21 mouse cellular contexts compared by ENCODE assay signal in the genomic region with DNA sequence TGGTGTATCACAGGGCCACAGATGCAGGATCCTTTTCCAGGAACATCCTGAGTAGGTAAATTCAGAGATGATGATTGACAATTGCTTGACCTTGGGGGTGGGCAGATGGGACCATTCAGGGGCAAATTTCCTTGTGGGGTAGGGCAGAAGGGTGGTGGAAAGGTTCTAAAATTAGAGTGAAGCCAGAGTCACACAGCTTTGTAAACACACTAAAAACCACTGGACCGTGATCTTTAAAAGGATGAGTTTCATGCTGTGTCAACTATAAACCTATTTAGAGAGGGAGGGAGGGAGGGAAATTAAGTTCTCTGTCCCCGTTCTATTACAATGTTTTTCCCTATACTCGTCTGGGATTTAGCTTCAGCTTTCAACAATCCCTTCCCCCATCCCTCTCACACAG.
DNase-seq lines count a peak whose midpoint lies in the region; ATAC-seq lines count a peak whose summit lies in the region.
"Had no signal": no experiment of that assay in that cellular context is flagged by ENCODE, and none has a peak within 500 bp of the region (broad histone marks: within the 10 kb centered on the region; RNA-seq: fewer than 3 reads in every experiment).

No protein-coding gene starts in this region.

- no peak for DNase-seq in kidney, adult 11 months
- no peak for DNase-seq in kidney, postnatal 25 days
- DNase-seq: adrenal gland, adult 2 months; adrenal gland, postnatal 10 days; adrenal gland, postnatal 25 days; cerebellum, adult 11 months; cerebellum, adult 18-20 months; cerebellum, adult 8-10 months; cerebellum, adult 9-11 months; cerebellum, postnatal 14 days; cerebellum, postnatal 36 days; embryo, embryonic 11 days had no signal

- no peaks in the 10 kb centered on the region for H3K36me3 ChIP-seq in kidney, embryonic 14.5 days (ENCODE audit: control insufficient read depth, insufficient read depth, low read length)
- H3K36me3 ChIP-seq in kidney, embryonic 16.5 days (ENCODE audit: insufficient read depth, low read length): no peaks in the 10 kb centered on the region
- H3K36me3 ChIP-seq: embryonic facial prominence, embryonic 13.5 days; embryonic facial prominence, embryonic 15.5 days; forebrain, embryonic 10.5 days; forebrain, embryonic 12.5 days had no signal

- no peak overlapping the region for H3K27ac ChIP-seq in kidney, embryonic 14.5 days (ENCODE audit: low read depth, low read length)
- no peak overlapping the region for H3K27ac ChIP-seq in kidney, embryonic 16.5 days (ENCODE audit: low read length)
- H3K27ac ChIP-seq: embryonic facial prominence, embryonic 13.5 days; embryonic facial prominence, embryonic 15.5 days; forebrain, embryonic 10.5 days; forebrain, embryonic 12.5 days had no signal

- ATAC-seq in kidney, embryonic 14.5 days (ENCODE audit: low FRiP score, low TSS enrichment): peak; percentile 71
- peak; percentile 59; the same call in 1 of the 2 replicates for ATAC-seq in kidney, embryonic 16.5 days (ENCODE audit: low FRiP score, low TSS enrichment)
- ATAC-seq: forebrain, embryonic 14.5 days; forebrain, embryonic 16.5 days had no signal

- no peak overlapping the region for H3K4me2 ChIP-seq in kidney, embryonic 14.5 days (replicated peaks; ENCODE audit: low read depth, low read length)
- no peak overlapping the region for H3K4me2 ChIP-seq in kidney, embryonic 16.5 days (replicated peaks; ENCODE audit: low read depth, low read length)
- H3K4me2 ChIP-seq: embryonic facial prominence, embryonic 13.5 days; embryonic facial prominence, embryonic 15.5 days; forebrain, embryonic 12.5 days had no signal

- H3K9me3 ChIP-seq in kidney, embryonic 14.5 days (ENCODE audit: control insufficient read depth, low read length): peaks cover 8% of the 10 kb centered on the region; the same call in 1 of the 2 replicates
- peaks cover 13% of the 10 kb centered on the region for H3K9me3 ChIP-seq in kidney, embryonic 16.5 days (ENCODE audit: low read length)

- WGBS in kidney, embryonic 14.5 days: 24% methylated on average over 3 of the region's 3 CpGs
- 24% methylated on average over 3 of the region's 3 CpGs for WGBS in kidney, embryonic 16.5 days

- no peaks in the 10 kb centered on the region for H3K4me1 ChIP-seq in kidney, embryonic 14.5 days (ENCODE audit: control insufficient read depth, insufficient read depth, low read length)
- H3K4me1 ChIP-seq in kidney, embryonic 16.5 days (ENCODE audit: insufficient read depth, low read length): no peaks in the 10 kb centered on the region
- H3K4me1 ChIP-seq: embryonic facial prominence, embryonic 13.5 days; embryonic facial prominence, embryonic 15.5 days; forebrain, embryonic 12.5 days had no signal

- no peaks in the 10 kb centered on the region for H3K27me3 ChIP-seq in kidney, embryonic 14.5 days (ENCODE audit: control insufficient read depth, insufficient read depth, low read length)
- H3K27me3 ChIP-seq in kidney, embryonic 16.5 days (ENCODE audit: insufficient read depth, low read length): no peaks in the 10 kb centered on the region
- H3K27me3 ChIP-seq: embryonic facial prominence, embryonic 13.5 days; embryonic facial prominence, embryonic 15.5 days; forebrain, embryonic 12.5 days had no signal

- H3K4me3 ChIP-seq in kidney, embryonic 14.5 days (ENCODE audit: low read length): no peak overlapping the region
- H3K4me3 ChIP-seq in kidney, embryonic 16.5 days (ENCODE audit: low read length): no peak overlapping the region
- H3K4me3 ChIP-seq: embryonic facial prominence, embryonic 13.5 days; embryonic facial prominence, embryonic 15.5 days; erythroblast, embryonic 14.5 days; forebrain, embryonic 10.5 days; forebrain, embryonic 12.5 days had no signal

- H3K9ac ChIP-seq in kidney, embryonic 14.5 days (ENCODE audit: low read depth, low read length): no peak overlapping the region
- H3K9ac ChIP-seq in kidney, embryonic 16.5 days (replicated peaks; ENCODE audit: low read length): no peak overlapping the region
- H3K9ac ChIP-seq: embryonic facial prominence, embryonic 13.5 days; embryonic facial prominence, embryonic 15.5 days; forebrain, embryonic 12.5 days had no signal
